Comparison of ENCODE assay signal across 16 mouse cellular contexts in the genomic region with DNA sequence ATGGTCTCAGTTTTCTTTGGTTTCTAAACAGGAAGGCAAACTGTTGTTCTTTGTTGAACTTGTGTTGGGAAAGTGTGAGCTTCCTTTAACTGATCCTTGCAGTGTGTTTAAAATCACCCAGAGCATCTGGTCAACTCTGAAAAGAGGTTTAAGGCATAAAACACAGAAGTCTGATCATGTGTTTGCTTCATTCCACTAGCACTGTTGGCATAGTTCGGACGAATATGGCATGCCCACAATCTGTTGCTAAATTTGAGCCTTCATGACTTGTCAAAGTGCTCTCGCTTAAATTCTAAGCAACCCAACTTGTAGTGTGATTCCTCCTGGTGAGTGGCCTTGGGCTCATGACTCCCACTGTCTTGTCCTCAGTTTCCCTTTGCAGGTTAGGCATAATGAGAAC.
"Had no signal": no experiment of that assay in that cellular context is flagged by ENCODE, and none has a peak within 500 bp of the region (broad histone marks: within the 10 kb centered on the region; RNA-seq: fewer than 3 reads in every experiment).

No protein-coding gene starts in this region.

- H3K4me2 ChIP-seq: liver, embryonic 12.5 days; lung, embryonic 15.5 days; midbrain, embryonic 12.5 days; neural tube, embryonic 12.5 days; stomach, embryonic 15.5 days had no signal

- H3K4me3 ChIP-seq: liver, embryonic 12.5 days; lung, embryonic 15.5 days; midbrain, embryonic 10.5 days; midbrain, embryonic 12.5 days; neural tube, embryonic 12.5 days; stomach, embryonic 15.5 days had no signal

- ATAC-seq: liver, embryonic 12.5 days; midbrain, embryonic 16.5 days had no signal

- H3K9me3 ChIP-seq: liver, embryonic 12.5 days; lung, embryonic 15.5 days; midbrain, embryonic 10.5 days; midbrain, embryonic 12.5 days; neural tube, embryonic 12.5 days; stomach, embryonic 15.5 days had no signal

- H3K9ac ChIP-seq: liver, embryonic 12.5 days; liver, embryonic 14.5 days; lung, embryonic 15.5 days; midbrain, embryonic 12.5 days; neural tube, embryonic 12.5 days; stomach, embryonic 15.5 days had no signal

- H3K36me3 ChIP-seq: liver, embryonic 12.5 days; lung, embryonic 15.5 days; midbrain, embryonic 10.5 days; midbrain, embryonic 12.5 days; neural tube, embryonic 12.5 days; stomach, embryonic 15.5 days had no signal

- H3K27ac ChIP-seq: liver, embryonic 12.5 days; liver, embryonic 14.5 days; lung, embryonic 15.5 days; midbrain, embryonic 10.5 days; midbrain, embryonic 12.5 days; neural tube, embryonic 12.5 days; stomach, embryonic 15.5 days; stomach, postnatal 0 days had no signal

- DNase-seq: lung, adult 18-20 months; lung, postnatal 14 days; midbrain, embryonic 14.5 days; right cerebral cortex, postnatal 14 days; thymus, adult 2 months; thymus, postnatal 25 days; thymus, postnatal 4 days had no signal

- H3K27me3 ChIP-seq: liver, embryonic 12.5 days; lung, embryonic 15.5 days; midbrain, embryonic 12.5 days; neural tube, embryonic 12.5 days; stomach, embryonic 15.5 days had no signal

- H3K4me1 ChIP-seq: liver, embryonic 12.5 days; lung, embryonic 15.5 days; neural tube, embryonic 12.5 days; stomach, embryonic 15.5 days had no signal
